ENCODE assay signal across 19 mouse cellular contexts in the genomic region with DNA sequence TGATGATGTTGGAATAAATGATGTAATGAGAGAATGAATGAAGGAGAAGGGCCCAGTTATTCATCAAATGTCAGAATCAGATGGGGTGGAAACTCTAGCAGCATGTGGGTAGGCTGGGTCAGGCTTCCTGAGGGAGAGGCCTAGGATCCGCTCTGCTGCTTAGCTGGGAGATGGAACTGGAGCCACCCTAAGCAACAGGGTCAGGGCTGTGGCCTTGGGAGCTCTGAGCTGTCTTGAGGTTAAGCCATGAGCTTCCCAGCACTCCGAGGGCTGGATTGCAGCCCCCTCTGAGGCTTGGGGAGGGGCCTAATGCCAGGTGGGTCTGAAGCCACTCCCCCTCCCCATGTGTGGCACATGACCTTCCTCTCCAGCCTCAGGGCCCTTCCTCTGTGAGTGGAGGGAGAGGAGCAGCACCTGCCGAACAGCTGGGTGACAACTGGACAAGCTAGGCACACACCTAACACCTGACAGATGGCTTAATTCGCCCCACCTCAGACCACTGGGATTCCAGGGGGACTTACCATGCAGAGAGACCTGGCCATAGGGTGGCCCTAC. TPM values are rescaled to one million over a fixed set of nuclear protein-coding genes. Genes with fewer than 3 reads are reported as not detected.
A peak's percentile ranks its signal among the peaks of the same experiment; 100 is the strongest.
DNase-seq lines count a peak whose midpoint lies in the region; ATAC-seq and TF ChIP-seq lines count a peak whose summit lies in the region.
"Had no signal": no experiment of that assay in that cellular context is flagged by ENCODE, and none has a peak within 500 bp of the region (broad histone marks: within the 10 kb centered on the region; RNA-seq: fewer than 3 reads in every experiment).

No protein-coding gene starts in this region.

- no peaks in the 10 kb centered on the region for H3K27me3 ChIP-seq in heart, embryonic 14.5 days (ENCODE audit: control insufficient read depth, insufficient read depth, low read length)
- peaks cover 19% of the 10 kb centered on the region for H3K27me3 ChIP-seq in heart, embryonic 10.5 days (ENCODE audit: insufficient read depth, poor library complexity, severe bottlenecking)
- H3K27me3 ChIP-seq in midbrain, embryonic 10.5 days (ENCODE audit: low read depth, poor library complexity, severe bottlenecking): no peaks in the 10 kb centered on the region; the same call in 1 of the 2 replicates
- no peaks in the 10 kb centered on the region for H3K27me3 ChIP-seq in midbrain, embryonic 15.5 days (replicated peaks)
- H3K27me3 ChIP-seq: heart, embryonic 12.5 days; limb, embryonic 15.5 days had no signal

- WGBS in heart, embryonic 14.5 days: 72% methylated on average over 4 of the region's 4 CpGs
- 60% methylated on average over 4 of the region's 4 CpGs for WGBS in heart, embryonic 10.5 days
- 59% methylated on average over 4 of the region's 4 CpGs for WGBS in midbrain, embryonic 10.5 days
- WGBS in midbrain, embryonic 15.5 days: 58% methylated on average over 4 of the region's 4 CpGs

- no peak overlapping the region for H3K9ac ChIP-seq in heart, embryonic 14.5 days (ENCODE audit: low read length)
- H3K9ac ChIP-seq in midbrain, embryonic 15.5 days: no peak overlapping the region
- H3K9ac ChIP-seq in ES-E14 (ENCODE audit: insufficient read depth, low read depth, low read length, poor library complexity, severe bottlenecking): no peak overlapping the region
- H3K9ac ChIP-seq: heart, embryonic 12.5 days; limb, embryonic 15.5 days; liver, postnatal 0 days had no signal

- H3K4me3 ChIP-seq in heart, embryonic 14.5 days (ENCODE audit: control insufficient read depth in 1 of 2, insufficient read depth in 1 of 2, low read depth in 1 of 2, low read length in 2 of 2): no peak overlapping the region
- H3K4me3 ChIP-seq in heart, embryonic 10.5 days: no peak overlapping the region
- H3K4me3 ChIP-seq in midbrain, embryonic 10.5 days: no peak overlapping the region
- no peak overlapping the region for H3K4me3 ChIP-seq in midbrain, embryonic 15.5 days
- no peak overlapping the region for H3K4me3 ChIP-seq in ES-E14 (ENCODE audit: insufficient read depth in 1 of 2, low read depth in 1 of 2, low read length in 2 of 2, poor library complexity in 1 of 2, severe bottlenecking in 1 of 2)
- H3K4me3 ChIP-seq: heart, embryonic 12.5 days; limb, embryonic 15.5 days had no signal

- no peaks in the 10 kb centered on the region for H3K9me3 ChIP-seq in heart, embryonic 14.5 days (ENCODE audit: control insufficient read depth, low read length)
- no peaks in the 10 kb centered on the region for H3K9me3 ChIP-seq in heart, embryonic 10.5 days
- H3K9me3 ChIP-seq in midbrain, embryonic 10.5 days (replicated peaks): no peaks in the 10 kb centered on the region
- H3K9me3 ChIP-seq in midbrain, embryonic 15.5 days: no peaks in the 10 kb centered on the region
- H3K9me3 ChIP-seq in ES-E14 (ENCODE audit: control insufficient read depth, insufficient read depth, low read depth, low read length): no peaks in the 10 kb centered on the region
- H3K9me3 ChIP-seq: heart, embryonic 12.5 days; limb, embryonic 15.5 days had no signal

- in situ Hi-C loops in ES-E14 (cut with MboI; ENCODE audit: low sequenced_read_pairs in 2 of 2, unreplicated experiment in 2 of 2): no loop called here

- H3K27ac ChIP-seq in heart, embryonic 14.5 days (replicated peaks in 1 of 2; ENCODE audit: control insufficient read depth in 1 of 2, insufficient read depth in 1 of 2, low read depth in 2 of 2, low read length in 2 of 2): no peak overlapping the region
- no peak overlapping the region for H3K27ac ChIP-seq in heart, embryonic 10.5 days
- peak overlapping the region; percentile 85 for H3K27ac ChIP-seq in midbrain, embryonic 10.5 days (replicated peaks)
- no peak overlapping the region for H3K27ac ChIP-seq in midbrain, embryonic 15.5 days
- no peak overlapping the region for H3K27ac ChIP-seq in ES-E14 (ENCODE audit: insufficient read depth, low read depth, low read length, poor library complexity, severe bottlenecking)
- H3K27ac ChIP-seq: limb, embryonic 15.5 days had no signal

- DNase-seq in heart, embryonic 10.5 days (ENCODE audit: low spot score): no peak
- no peak for DNase-seq in midbrain, embryonic 10.5 days (ENCODE audit: low spot score)
- peak; percentile 45 for DNase-seq in ES-E14 (ENCODE audit: low read depth, low spot score)
- DNase-seq in layer of hippocampus, adult 8-10 months (ENCODE audit: low spot score in 2 of 2): no peak
- DNase-seq: cerebellum, postnatal 14 days; heart, postnatal 4 days; kidney, postnatal 10 days; layer of hippocampus, adult 9-11 months; liver, postnatal 0 days; lung, postnatal 4 days; midbrain, embryonic 14.5 days; thymus, adult 2 months had no signal

- 0 out of 2 replicates have a peak, but pooled peaks have one; percentile 16 for ATAC-seq in heart, embryonic 14.5 days (ENCODE audit: insufficient number of reproducible peaks, insufficient read depth, low FRiP score, low read depth)
- ATAC-seq in midbrain, embryonic 15.5 days (replicated peaks): no peak
- ATAC-seq in megakaryocyte-erythroid progenitor cell, adult 5-6 weeks (replicated peaks; ENCODE audit: low FRiP score, low TSS enrichment, poor library complexity, severe bottlenecking): 0 out of 2 replicates have a peak, but pooled peaks have one; percentile 23
- ATAC-seq: CD4-positive, CD25-positive, alpha-beta regulatory T cell, adult 4 months; liver, postnatal 0 days; Patski had no signal

- H3K36me3 ChIP-seq in heart, embryonic 14.5 days (ENCODE audit: control insufficient read depth, insufficient read depth, low read length): no peaks in the 10 kb centered on the region
- H3K36me3 ChIP-seq in heart, embryonic 10.5 days: no peaks in the 10 kb centered on the region
- 0 out of 2 replicates have a peak, but pooled peaks cover 7% of the 10 kb centered on the region for H3K36me3 ChIP-seq in midbrain, embryonic 10.5 days
- H3K36me3 ChIP-seq in midbrain, embryonic 15.5 days (replicated peaks): no peaks in the 10 kb centered on the region
- H3K36me3 ChIP-seq in ES-E14 (ENCODE audit: control insufficient read depth, insufficient read depth, low read length, poor library complexity, severe bottlenecking): no peaks in the 10 kb centered on the region
- H3K36me3 ChIP-seq: heart, embryonic 12.5 days; limb, embryonic 15.5 days had no signal

- no peak overlapping the region for H3K4me2 ChIP-seq in heart, embryonic 14.5 days (ENCODE audit: low read length)
- H3K4me2 ChIP-seq in midbrain, embryonic 15.5 days: no peak overlapping the region
- H3K4me2 ChIP-seq: heart, embryonic 12.5 days; limb, embryonic 15.5 days had no signal

- peaks cover 6 to 10% of the 10 kb centered on the region in 2 experiments; a peak in 2 of 4 replicates for H3K4me1 ChIP-seq in heart, embryonic 14.5 days (ENCODE audit: control insufficient read depth in 2 of 2, insufficient read depth in 2 of 2, low read length in 2 of 2)
- peaks cover 16% of the 10 kb centered on the region for H3K4me1 ChIP-seq in heart, embryonic 10.5 days
- peaks cover 37% of the 10 kb centered on the region for H3K4me1 ChIP-seq in midbrain, embryonic 10.5 days
- peaks cover 5% of the 10 kb centered on the region; the same call in 1 of the 2 replicates for H3K4me1 ChIP-seq in midbrain, embryonic 15.5 days
- peaks cover 7 to 25% of the 10 kb centered on the region in 2 experiments for H3K4me1 ChIP-seq in ES-E14 (ENCODE audit: control insufficient read depth in 2 of 2, insufficient read depth in 2 of 2, low read length in 2 of 2, poor library complexity in 1 of 2)

TF ChIP-seq in ES-E14, 5 proteins besides CTCF, POLR2A, EP300 and RAD21:
- no peak for TF ChIP-seq ZC3H11A (IDR thresholded peaks at IDR 0.05; ENCODE audit: borderline replicate concordance, low read depth, low read length)
- no peak for TF ChIP-seq MAFK (IDR thresholded peaks at IDR 0.05; ENCODE audit: insufficient read depth, low read depth, low read length)
- TF ChIP-seq HCFC1 (IDR thresholded peaks at IDR 0.05; ENCODE audit: borderline replicate concordance, insufficient read depth, low read length): no peak
- no peak for TF ChIP-seq CHD2 (IDR thresholded peaks at IDR 0.05; ENCODE audit: low read depth, low read length)
- TF ChIP-seq ZNF384 (IDR thresholded peaks at IDR 0.05; ENCODE audit: low read depth, low read length): no peak
TF ChIP-seq in ES-E14: peak in this region for 0.

RNA-seq across cellular contexts. Expression of a gene that starts 21.9 kb away (rescaled TPM):
- polyA plus RNA-seq in heart, embryonic 14.5 days (2014; fragmentation: Nextera tagmentation; extraction: Ambion mirVana): 5.4 and 6.8 TPM in 2 replicates
- polyA plus RNA-seq in heart, embryonic 10.5 days (2016; fragmentation: Nextera tagmentation; extraction: Ambion mirVana): 11.8 and 14.6 TPM in 2 replicates
- 21.9 and 28.2 TPM in 2 replicates for polyA plus RNA-seq in midbrain, embryonic 10.5 days (2016; fragmentation: Nextera tagmentation; extraction: Ambion mirVana)
- 9.3 and 10.3 TPM in 2 replicates for polyA plus RNA-seq in midbrain, embryonic 15.5 days (2015; fragmentation: Nextera tagmentation; extraction: Ambion mirVana)
- 2.7 and 6.3 TPM in 2 replicates for total RNA-seq in ES-E14 (2012; rRNA removed)
- 3.2 and 4.9 TPM in 2 replicates for total RNA-seq in megakaryocyte-erythroid progenitor cell, adult 5-6 weeks (2014; fragmentation: Nextera tagmentation)
- 3.4 and 5.2 TPM in 2 replicates for total RNA-seq in megakaryocyte-erythroid progenitor cell, adult 5-6 weeks (2017)
- total RNA-seq in layer of hippocampus, adult 8-10 months (2022): 1 to 10 TPM; 3.7 to 6.5 (median 5.2) TPM
- polyA plus RNA-seq: Patski had no signal

RNA-seq across cellular contexts. Expression of a gene that starts 31.1 kb away (rescaled TPM):
- 198 and 242 TPM in 2 replicates for polyA plus RNA-seq in heart, embryonic 14.5 days (2014; fragmentation: Nextera tagmentation; extraction: Ambion mirVana)
- polyA plus RNA-seq in heart, embryonic 10.5 days (2016; fragmentation: Nextera tagmentation; extraction: Ambion mirVana): 569 and 680 TPM in 2 replicates
- polyA plus RNA-seq in midbrain, embryonic 10.5 days (2016; fragmentation: Nextera tagmentation; extraction: Ambion mirVana): 903 and 985 TPM in 2 replicates
- polyA plus RNA-seq in midbrain, embryonic 15.5 days (2015; fragmentation: Nextera tagmentation; extraction: Ambion mirVana): 635 and 653 TPM in 2 replicates
- total RNA-seq in ES-E14 (2012; rRNA removed): 396 and 421 TPM in 2 replicates
- total RNA-seq in megakaryocyte-erythroid progenitor cell, adult 5-6 weeks (2014; fragmentation: Nextera tagmentation): 450 and 540 TPM in 2 replicates
- total RNA-seq in megakaryocyte-erythroid progenitor cell, adult 5-6 weeks (2017): 724 and 794 TPM in 2 replicates
- total RNA-seq in layer of hippocampus, adult 8-10 months (2022): 100 to 1,000 TPM; 333 to 412 (median 383) TPM

RNA-seq across cellular contexts. Expression of a gene that starts 31.5 kb away (rescaled TPM):
- polyA plus RNA-seq in heart, embryonic 14.5 days (2014; fragmentation: Nextera tagmentation; extraction: Ambion mirVana): 33.5 TPM in 2 replicates
- polyA plus RNA-seq in heart, embryonic 10.5 days (2016; fragmentation: Nextera tagmentation; extraction: Ambion mirVana): 34.2 and 35.0 TPM in 2 replicates
- 33.0 and 33.6 TPM in 2 replicates for polyA plus RNA-seq in midbrain, embryonic 10.5 days (2016; fragmentation: Nextera tagmentation; extraction: Ambion mirVana)
- 49.5 and 55.4 TPM in 2 replicates for polyA plus RNA-seq in midbrain, embryonic 15.5 days (2015; fragmentation: Nextera tagmentation; extraction: Ambion mirVana)
- 33.9 and 40.5 TPM in 2 replicates for total RNA-seq in ES-E14 (2012; rRNA removed)
- 12.7 and 33.4 TPM in 2 replicates for total RNA-seq in megakaryocyte-erythroid progenitor cell, adult 5-6 weeks (2014; fragmentation: Nextera tagmentation)
- total RNA-seq in megakaryocyte-erythroid progenitor cell, adult 5-6 weeks (2017): 22.3 and 25.9 TPM in 2 replicates
- total RNA-seq in layer of hippocampus, adult 8-10 months (2022): 10 to 100 TPM; 22.1 to 26.4 (median 24.2) TPM
